Mouse (Mus musculus) ES-Bruce4 (cell line): ENCODE results near the gene Prrt3.

Experiments
- CTCF ChIP-seq: IDR thresholded peaks from one replicate; pipeline ENCODE4 v1.8.1; 2011; ENCODE audit warnings: low read depth, low read length
- EP300 ChIP-seq: IDR thresholded peaks from 2 replicates; pipeline ENCODE4 v1.6.1; 2011; ENCODE audit warnings: low read depth, low read length; ENCODE audit not compliant: insufficient read depth
- POLR2A ChIP-seq: IDR thresholded peaks from one replicate; pipeline ENCODE4 v1.8.1; 2011; ENCODE audit warnings: low read length; ENCODE audit not compliant: insufficient read depth

GRCm38 (mm10) chr6:113494258-113494788 lies 7.4 kb downstream of the Prrt3 start:
- TF ChIP-seq CTCF (peak; percentile 91), POLR2A (no peak), EP300 (0 out of 2 replicates have a peak, but pooled peaks have one; percentile 19)
